ENCODE assay signal across 35 mouse cellular contexts in the genomic region with DNA sequence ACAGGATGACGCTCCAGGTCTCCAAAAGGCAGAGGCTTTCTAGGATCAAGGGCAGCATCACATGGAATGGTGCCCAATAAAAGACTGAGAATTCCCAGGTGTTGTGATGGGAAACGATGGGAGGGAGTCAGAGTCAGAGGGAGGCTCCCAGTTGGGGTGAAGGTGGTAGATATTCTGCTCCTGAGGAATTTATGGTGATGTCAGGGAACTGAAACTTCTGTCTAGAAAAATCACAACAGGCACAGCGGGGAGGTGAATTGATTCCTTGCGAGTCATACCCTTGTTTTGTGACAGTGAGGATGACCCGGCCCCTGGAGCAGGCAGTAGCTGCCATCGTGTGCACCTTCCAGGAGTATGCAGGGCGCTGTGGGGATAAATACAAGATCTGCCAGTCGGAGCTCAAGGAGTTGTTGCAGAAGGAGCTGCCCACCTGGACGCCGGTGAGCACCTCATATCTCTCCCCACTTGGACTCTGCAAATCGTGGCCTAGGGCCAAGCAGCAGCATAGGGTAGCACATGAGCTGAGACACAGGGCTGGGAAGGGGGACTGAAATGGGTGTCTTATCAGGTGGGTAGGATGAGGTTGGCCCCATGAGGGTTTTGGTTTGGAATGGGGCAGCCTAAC. TPM values are rescaled to one million over a fixed set of nuclear protein-coding genes. Genes with fewer than 3 reads are reported as not detected.
DNase-seq lines count a peak whose midpoint lies in the region; ATAC-seq and TF ChIP-seq lines count a peak whose summit lies in the region.
"Had no signal": no experiment of that assay in that cellular context is flagged by ENCODE, and none has a peak within 500 bp of the region (broad histone marks: within the 10 kb centered on the region; RNA-seq: fewer than 3 reads in every experiment).

A gene (plus strand): TSS at position 419 of the 625 bp plus-strand sequence.

- no peak within 1 kb of the TSS for H3K4me3 ChIP-seq in limb, embryonic 15.5 days
- H3K4me3 ChIP-seq in limb, embryonic 10.5 days = no peak within 1 kb of the TSS
- H3K4me3 ChIP-seq in embryonic facial prominence, embryonic 13.5 days = no peak within 1 kb of the TSS
- no peak within 1 kb of the TSS for H3K4me3 ChIP-seq in stomach, embryonic 14.5 days (ENCODE audit: low read depth, low read length)
- no peak within 1 kb of the TSS for H3K4me3 ChIP-seq in thymus, adult 2 months (ENCODE audit: control insufficient read depth, insufficient read depth, low read length)
- H3K4me3 ChIP-seq: erythroblast, embryonic 14.5 days; forebrain, embryonic 13.5 days; hindbrain, embryonic 13.5 days; limb, embryonic 12.5 days; megakaryocyte, embryonic 14.5 days; midbrain, embryonic 13.5 days; neural tube, embryonic 15.5 days; stomach, embryonic 15.5 days had no signal

- no peak for TF ChIP-seq POLR2A in thymus, adult 2 months (IDR thresholded peaks at IDR 0.05; ENCODE audit: control insufficient read depth, extremely low read depth, insufficient read depth, low read length, poor library complexity)

- no peak for TF ChIP-seq CTCF in thymus, adult 2 months (IDR thresholded peaks at IDR 0.05; ENCODE audit: borderline replicate concordance, control insufficient read depth, extremely low read depth, insufficient read depth, low read length, poor library complexity)

- H3K9me3 ChIP-seq in limb, embryonic 15.5 days = no peaks in the 10 kb centered on the region
- no peaks in the 10 kb centered on the region for H3K9me3 ChIP-seq in limb, embryonic 10.5 days (replicated peaks)
- H3K9me3 ChIP-seq in embryonic facial prominence, embryonic 13.5 days = no peaks in the 10 kb centered on the region
- no peaks in the 10 kb centered on the region for H3K9me3 ChIP-seq in stomach, embryonic 14.5 days (ENCODE audit: control insufficient read depth, low read depth, low read length)
- H3K9me3 ChIP-seq: forebrain, embryonic 13.5 days; G1E; hindbrain, embryonic 13.5 days; limb, embryonic 12.5 days; megakaryocyte, embryonic 14.5 days; midbrain, embryonic 13.5 days; neural tube, embryonic 15.5 days; stomach, embryonic 15.5 days had no signal

- H3K4me2 ChIP-seq in limb, embryonic 15.5 days = no peak within 1 kb of the TSS
- H3K4me2 ChIP-seq in embryonic facial prominence, embryonic 13.5 days = no peak within 1 kb of the TSS
- H3K4me2 ChIP-seq in stomach, embryonic 14.5 days (replicated peaks; ENCODE audit: low read depth, low read length) = no peak within 1 kb of the TSS
- H3K4me2 ChIP-seq: forebrain, embryonic 13.5 days; heart, embryonic 11.5 days; hindbrain, embryonic 13.5 days; limb, embryonic 12.5 days; liver, embryonic 11.5 days; midbrain, embryonic 13.5 days; neural tube, embryonic 15.5 days; stomach, embryonic 15.5 days had no signal

- no peak for DNase-seq in limb, embryonic 10.5 days (ENCODE audit: low spot score)
- peak; percentile 86 for DNase-seq in Muller cell, postnatal 12 days (ENCODE audit: inconsistent ontology term)
- DNase-seq in thymus, adult 2 months = no peak
- no peak for DNase-seq in lung, postnatal 25 days (ENCODE audit: low spot score)
- DNase-seq: adrenal gland, postnatal 25 days; cerebellum, adult 18-20 months; cerebellum, postnatal 10 days; kidney, adult 8-10 months; layer of hippocampus, postnatal 36 days; lung, postnatal 4 days; retina, postnatal 1 day; right cerebral cortex, postnatal 14 days; thymus, postnatal 25 days had no signal

- H3K4me1 ChIP-seq in limb, embryonic 15.5 days = peaks cover 53% of the 10 kb centered on the region
- H3K4me1 ChIP-seq in limb, embryonic 10.5 days = peaks cover 39% of the 10 kb centered on the region
- peaks cover 61% of the 10 kb centered on the region for H3K4me1 ChIP-seq in embryonic facial prominence, embryonic 13.5 days
- H3K4me1 ChIP-seq in stomach, embryonic 14.5 days (ENCODE audit: control insufficient read depth, insufficient read depth, low read length) = peaks cover 25% of the 10 kb centered on the region
- H3K4me1 ChIP-seq in thymus, adult 2 months (replicated peaks; ENCODE audit: control insufficient read depth, insufficient read depth, low read length) = peaks cover 24% of the 10 kb centered on the region
- H3K4me1 ChIP-seq: midbrain, embryonic 13.5 days had no signal

- peak within 1 kb of the TSS; percentile 39; the same call in 1 of the 2 replicates for H3K27ac ChIP-seq in limb, embryonic 15.5 days
- H3K27ac ChIP-seq in limb, embryonic 10.5 days = no peak within 1 kb of the TSS; the same call in 1 of the 2 replicates
- H3K27ac ChIP-seq in embryonic facial prominence, embryonic 13.5 days = peak within 1 kb of the TSS; percentile 97
- H3K27ac ChIP-seq in stomach, embryonic 14.5 days (ENCODE audit: low read length) = peak within 1 kb of the TSS; percentile 6; the same call in 1 of the 2 replicates
- H3K27ac ChIP-seq in thymus, adult 2 months (ENCODE audit: control insufficient read depth, insufficient read depth, low read length) = no peak within 1 kb of the TSS
- H3K27ac ChIP-seq: forebrain, embryonic 13.5 days; hindbrain, embryonic 13.5 days; kidney, postnatal 0 days; midbrain, embryonic 13.5 days; neural tube, embryonic 15.5 days had no signal

- no peak within 1 kb of the TSS for H3K9ac ChIP-seq in limb, embryonic 15.5 days
- H3K9ac ChIP-seq in embryonic facial prominence, embryonic 13.5 days = no peak within 1 kb of the TSS
- H3K9ac ChIP-seq in stomach, embryonic 14.5 days (replicated peaks; ENCODE audit: low read depth, low read length) = no peak within 1 kb of the TSS
- H3K9ac ChIP-seq: forebrain, embryonic 13.5 days; hindbrain, embryonic 13.5 days; limb, embryonic 12.5 days; midbrain, embryonic 13.5 days; neural tube, embryonic 15.5 days; stomach, embryonic 15.5 days had no signal

- no peaks in the 10 kb centered on the region for H3K36me3 ChIP-seq in limb, embryonic 15.5 days
- H3K36me3 ChIP-seq in limb, embryonic 10.5 days = no peaks in the 10 kb centered on the region
- no peaks in the 10 kb centered on the region for H3K36me3 ChIP-seq in embryonic facial prominence, embryonic 13.5 days
- no peaks in the 10 kb centered on the region for H3K36me3 ChIP-seq in stomach, embryonic 14.5 days (ENCODE audit: control insufficient read depth, insufficient read depth, low read length)
- H3K36me3 ChIP-seq in thymus, adult 2 months (ENCODE audit: control insufficient read depth, insufficient read depth, low read length) = no peaks in the 10 kb centered on the region
- H3K36me3 ChIP-seq: G1E; hindbrain, embryonic 13.5 days; limb, embryonic 12.5 days; midbrain, embryonic 13.5 days; neural tube, embryonic 15.5 days; stomach, embryonic 15.5 days had no signal

- no peak for ATAC-seq in limb, embryonic 15.5 days (ENCODE audit: insufficient number of reproducible peaks, low FRiP score, low TSS enrichment, low read depth)
- ATAC-seq in embryonic facial prominence, embryonic 13.5 days (ENCODE audit: insufficient number of reproducible peaks, insufficient read depth, low FRiP score, low TSS enrichment, low read depth) = no peak
- ATAC-seq in stomach, embryonic 14.5 days (ENCODE audit: insufficient number of reproducible peaks, insufficient read depth, low FRiP score, low read depth) = no peak
- ATAC-seq: forebrain, embryonic 13.5 days; intestine, embryonic 16.5 days; midbrain, embryonic 13.5 days had no signal

- no peaks in the 10 kb centered on the region for H3K27me3 ChIP-seq in limb, embryonic 15.5 days
- no peaks in the 10 kb centered on the region for H3K27me3 ChIP-seq in limb, embryonic 10.5 days (ENCODE audit: low read depth, poor library complexity, severe bottlenecking)
- H3K27me3 ChIP-seq in embryonic facial prominence, embryonic 13.5 days = no peaks in the 10 kb centered on the region
- H3K27me3 ChIP-seq in stomach, embryonic 14.5 days (ENCODE audit: control insufficient read depth, insufficient read depth, low read length) = no peaks in the 10 kb centered on the region
- no peaks in the 10 kb centered on the region for H3K27me3 ChIP-seq in thymus, adult 2 months (ENCODE audit: control insufficient read depth, insufficient read depth, low read length)
- H3K27me3 ChIP-seq: forebrain, embryonic 13.5 days; hindbrain, embryonic 13.5 days; limb, embryonic 12.5 days; midbrain, embryonic 13.5 days; neural tube, embryonic 15.5 days; stomach, embryonic 15.5 days had no signal

- 78% methylated on average over 11 of the region's 11 CpGs for WGBS in limb, embryonic 15.5 days
- 89% methylated on average over 11 of the region's 11 CpGs for WGBS in limb, embryonic 10.5 days
- 85% methylated on average over 11 of the region's 11 CpGs for WGBS in embryonic facial prominence, embryonic 13.5 days
- 73% methylated on average over 11 of the region's 11 CpGs for WGBS in stomach, embryonic 14.5 days
- WGBS in thymus, adult 2 months = 92% methylated on average over 11 of the region's 11 CpGs

RNA-seq across cellular contexts. Expression of the gene that starts here (rescaled TPM):
- polyA plus RNA-seq in limb, embryonic 15.5 days (2015; fragmentation: Nextera tagmentation; extraction: Ambion mirVana) = not detected in 2 replicates
- polyA plus RNA-seq in limb, embryonic 10.5 days (2016; fragmentation: Nextera tagmentation; extraction: Ambion mirVana) = not detected in 2 replicates
- not detected in 2 replicates for polyA plus RNA-seq in embryonic facial prominence, embryonic 13.5 days (2015; fragmentation: Nextera tagmentation; extraction: Ambion mirVana)
- not detected in 2 replicates for polyA plus RNA-seq in stomach, embryonic 14.5 days (2014; fragmentation: Nextera tagmentation; extraction: Ambion mirVana)
- not detected in 2 replicates for polyA plus RNA-seq in thymus, adult 2 months (2012; rRNA removed)
- polyA plus RNA-seq: cortical plate, adult 2 months; erythroblast, embryonic 14.5 days; forebrain, embryonic 13.5 days; G1E; heart, embryonic 11.5 days; heart, embryonic 16.5 days; hindbrain, embryonic 13.5 days; intestine, embryonic 16.5 days; kidney, postnatal 0 days; large intestine, adult 2 months; limb, embryonic 12.5 days; liver, embryonic 11.5 days; liver, embryonic 16.5 days; lung, embryonic 16.5 days; midbrain, embryonic 13.5 days; neural tube, embryonic 15.5 days; small intestine, adult 2 months; stomach, embryonic 15.5 days had no signal

Comparison
In these comparisons a context has a peak if more than half of its experiments do, and no peak if none do; other contexts are left out.
1. H3K27ac ChIP-seq: peak in limb, embryonic 15.5 days (single experiment), embryonic facial prominence, embryonic 13.5 days (single experiment) and stomach, embryonic 14.5 days (single experiment); none in limb, embryonic 10.5 days (single experiment) and thymus, adult 2 months (single experiment).